18 mouse cellular contexts compared by ENCODE assay signal in the genomic region with DNA sequence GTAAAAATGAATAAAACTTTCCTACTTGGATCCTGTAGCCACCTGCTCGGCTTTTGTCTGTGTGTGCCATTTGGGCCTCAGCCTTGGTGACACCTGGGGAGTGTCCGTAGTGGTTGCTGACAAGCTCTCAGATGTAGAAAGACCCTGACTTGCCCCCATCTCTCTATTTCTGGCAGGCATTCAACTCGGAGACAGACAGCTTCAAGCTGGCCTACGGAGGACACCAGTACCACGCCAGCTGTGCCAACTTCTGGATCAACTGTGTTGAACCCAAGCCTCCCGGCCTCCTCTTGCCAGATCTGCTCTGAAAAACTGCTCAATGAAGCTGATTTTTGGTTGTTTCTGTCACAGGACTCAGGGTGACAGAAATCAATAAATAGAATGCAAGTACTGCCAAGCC. TPM values are rescaled to one million over a fixed set of nuclear protein-coding genes. Genes with fewer than 3 reads are reported as not detected.
DNase-seq lines count a peak whose midpoint lies in the region; ATAC-seq and TF ChIP-seq lines count a peak whose summit lies in the region.
"Had no signal": no experiment of that assay in that cellular context is flagged by ENCODE, and none has a peak within 500 bp of the region (broad histone marks: within the 10 kb centered on the region; RNA-seq: fewer than 3 reads in every experiment).

No protein-coding gene starts in this region.

- no peak for ATAC-seq in forebrain, embryonic 14.5 days
- ATAC-seq in forebrain, postnatal 0 days: no peak
- peak; percentile 47; the same call in 1 of the 2 replicates for ATAC-seq in lung, embryonic 14.5 days (ENCODE audit: insufficient read depth)
- ATAC-seq in liver, embryonic 12.5 days: no peak

- no peak for TF ChIP-seq POLR2A in lung, adult 2 months (IDR thresholded peaks at IDR 0.05; ENCODE audit: borderline replicate concordance, extremely low read depth, low read depth, low read length)

- peak; percentile 12 for DNase-seq in forebrain, embryonic 14.5 days (ENCODE audit: low spot score)
- DNase-seq in forebrain, postnatal 0 days: no peak
- DNase-seq in lung, embryonic 14.5 days: peak; percentile 72
- DNase-seq in lung, adult 2 months: no peak
- DNase-seq in lung, postnatal 36 days: peak; percentile 55
- DNase-seq in frontal cortex, postnatal 36 days (ENCODE audit: low spot score in 2 of 2): no peak
- DNase-seq: adrenal gland, postnatal 10 days; cerebellum, adult 11 months; cerebellum, adult 8-10 months; cerebellum, postnatal 14 days; gastrocnemius, postnatal 10 days; heart, adult 2 months had no signal

- 58% methylated on average over 6 of the region's 6 CpGs for WGBS in forebrain, embryonic 14.5 days
- 48% methylated on average over 6 of the region's 6 CpGs for WGBS in forebrain, postnatal 0 days
- 52% methylated on average over 6 of the region's 6 CpGs for WGBS in lung, embryonic 14.5 days
- 73% methylated on average over 6 of the region's 6 CpGs for WGBS in lung, adult 2 months
- WGBS in liver, embryonic 12.5 days (ENCODE audit: insufficient replicate concordance): 79% methylated on average over 6 of the region's 6 CpGs

- H3K36me3 ChIP-seq in forebrain, embryonic 14.5 days (ENCODE audit: control insufficient read depth, insufficient read depth, low read length): peaks cover 49% of the 10 kb centered on the region
- H3K36me3 ChIP-seq in forebrain, postnatal 0 days (ENCODE audit: insufficient read depth): peaks cover 40% of the 10 kb centered on the region
- H3K36me3 ChIP-seq in lung, embryonic 14.5 days (ENCODE audit: insufficient read depth): peaks cover 13% of the 10 kb centered on the region; the same call in 1 of the 2 replicates
- peaks cover 61% of the 10 kb centered on the region for H3K36me3 ChIP-seq in liver, embryonic 12.5 days

- H3K9me3 ChIP-seq in forebrain, embryonic 14.5 days (replicated peaks; ENCODE audit: control insufficient read depth, low read length): no peaks in the 10 kb centered on the region
- H3K9me3 ChIP-seq in forebrain, postnatal 0 days (ENCODE audit: low read length): no peaks in the 10 kb centered on the region
- H3K9me3 ChIP-seq in lung, embryonic 14.5 days (ENCODE audit: low read depth, low read length): no peaks in the 10 kb centered on the region
- H3K9me3 ChIP-seq in liver, embryonic 12.5 days (replicated peaks): no peaks in the 10 kb centered on the region
- H3K9me3 ChIP-seq: embryonic facial prominence, embryonic 12.5 days; heart, embryonic 12.5 days; hindbrain, embryonic 10.5 days; hindbrain, embryonic 15.5 days had no signal

- no peak overlapping the region for H3K4me3 ChIP-seq in forebrain, embryonic 14.5 days (ENCODE audit: low read depth, low read length)
- H3K4me3 ChIP-seq in forebrain, postnatal 0 days (ENCODE audit: low read depth, low read length): no peak overlapping the region
- no peak overlapping the region for H3K4me3 ChIP-seq in lung, embryonic 14.5 days (ENCODE audit: low read depth, low read length)
- H3K4me3 ChIP-seq in lung, adult 2 months (replicated peaks; ENCODE audit: extremely low read depth, low read depth, low read length): no peak overlapping the region
- no peak overlapping the region for H3K4me3 ChIP-seq in liver, embryonic 12.5 days
- H3K4me3 ChIP-seq: embryonic facial prominence, embryonic 12.5 days; heart, adult 2 months; heart, embryonic 12.5 days; hindbrain, embryonic 10.5 days; hindbrain, embryonic 15.5 days had no signal

- H3K27ac ChIP-seq in forebrain, embryonic 14.5 days (ENCODE audit: low read depth, low read length): no peak overlapping the region
- no peak overlapping the region for H3K27ac ChIP-seq in forebrain, postnatal 0 days (ENCODE audit: low read depth, low read length)
- H3K27ac ChIP-seq in lung, embryonic 14.5 days (ENCODE audit: low read depth): no peak overlapping the region
- no peak overlapping the region for H3K27ac ChIP-seq in liver, embryonic 12.5 days
- H3K27ac ChIP-seq: embryonic facial prominence, embryonic 12.5 days; heart, adult 2 months; hindbrain, embryonic 10.5 days; hindbrain, embryonic 15.5 days had no signal

- no peak for TF ChIP-seq CTCF in forebrain, postnatal 0 days (IDR thresholded peaks at IDR 0.05; ENCODE audit: low read depth)
- no peak for TF ChIP-seq CTCF in lung, embryonic 14.5 days (IDR thresholded peaks at IDR 0.05; ENCODE audit: low read depth)
- TF ChIP-seq CTCF in lung, adult 2 months (IDR thresholded peaks at IDR 0.05; ENCODE audit: insufficient read depth, low read length): no peak

- H3K4me1 ChIP-seq in forebrain, embryonic 14.5 days (ENCODE audit: control insufficient read depth, insufficient read depth, low read length): peaks cover 27% of the 10 kb centered on the region
- H3K4me1 ChIP-seq in forebrain, postnatal 0 days (ENCODE audit: insufficient read depth): peaks cover 14% of the 10 kb centered on the region
- no peaks in the 10 kb centered on the region for H3K4me1 ChIP-seq in lung, embryonic 14.5 days (ENCODE audit: insufficient read depth)
- no peaks in the 10 kb centered on the region for H3K4me1 ChIP-seq in lung, adult 2 months (ENCODE audit: control insufficient read depth, insufficient read depth, low read length)
- no peaks in the 10 kb centered on the region for H3K4me1 ChIP-seq in liver, embryonic 12.5 days

- no peak overlapping the region for H3K9ac ChIP-seq in forebrain, embryonic 14.5 days (ENCODE audit: low read length)
- no peak overlapping the region for H3K9ac ChIP-seq in forebrain, postnatal 0 days
- H3K9ac ChIP-seq in lung, embryonic 14.5 days: no peak overlapping the region
- H3K9ac ChIP-seq in liver, embryonic 12.5 days: no peak overlapping the region
- H3K9ac ChIP-seq: embryonic facial prominence, embryonic 12.5 days; heart, embryonic 12.5 days; hindbrain, embryonic 15.5 days had no signal

- no peak overlapping the region for H3K4me2 ChIP-seq in forebrain, embryonic 14.5 days (ENCODE audit: low read length)
- no peak overlapping the region for H3K4me2 ChIP-seq in forebrain, postnatal 0 days (ENCODE audit: low read depth)
- H3K4me2 ChIP-seq in lung, embryonic 14.5 days: no peak overlapping the region
- H3K4me2 ChIP-seq in liver, embryonic 12.5 days: no peak overlapping the region
- H3K4me2 ChIP-seq: embryonic facial prominence, embryonic 12.5 days; heart, embryonic 12.5 days; hindbrain, embryonic 15.5 days had no signal

- no peaks in the 10 kb centered on the region for H3K27me3 ChIP-seq in forebrain, embryonic 14.5 days (replicated peaks; ENCODE audit: control insufficient read depth, insufficient read depth, low read length)
- no peaks in the 10 kb centered on the region for H3K27me3 ChIP-seq in forebrain, postnatal 0 days (ENCODE audit: insufficient read depth, low read length)
- no peaks in the 10 kb centered on the region for H3K27me3 ChIP-seq in lung, embryonic 14.5 days (ENCODE audit: insufficient read depth, low read length)
- H3K27me3 ChIP-seq in liver, embryonic 12.5 days (replicated peaks): no peaks in the 10 kb centered on the region
- H3K27me3 ChIP-seq: embryonic facial prominence, embryonic 12.5 days; hindbrain, embryonic 15.5 days had no signal

RNA-seq across cellular contexts. Expression of a gene that starts 28.4 kb away (rescaled TPM):
- polyA plus RNA-seq in forebrain, embryonic 14.5 days (2014; fragmentation: Nextera tagmentation; extraction: Ambion mirVana): 33.3 and 45.7 TPM in 2 replicates
- total RNA-seq in forebrain, postnatal 0 days (2014; rRNA removed): 15.1 and 15.4 TPM in 2 replicates
- 19.4 and 21.6 TPM in 2 replicates for polyA plus RNA-seq in forebrain, postnatal 0 days (2015; fragmentation: Nextera tagmentation; extraction: Ambion mirVana)
- polyA plus RNA-seq in lung, embryonic 14.5 days (2014; fragmentation: Nextera tagmentation; extraction: Ambion mirVana): 15.7 and 17.7 TPM in 2 replicates
- 70.3 and 122 TPM in 2 replicates for polyA plus RNA-seq in lung, adult 2 months (2012; rRNA removed)
- 1.1 TPM in 2 replicates for polyA plus RNA-seq in liver, embryonic 12.5 days (2016; fragmentation: Nextera tagmentation; extraction: Ambion mirVana)
- total RNA-seq: common myeloid progenitor, adult 5-6 weeks had no signal

Comparison
In these comparisons a context has a peak if more than half of its experiments do, and no peak if none do; other contexts are left out.
1. DNase-seq: peak in forebrain, embryonic 14.5 days (single experiment), lung, embryonic 14.5 days (single experiment) and lung, postnatal 36 days (single experiment); none in forebrain, postnatal 0 days (single experiment), lung, adult 2 months (single experiment) and frontal cortex, postnatal 36 days (0 of 2).